Mouse (Mus musculus): ENCODE measurements around the gene Krtap9-1. TPM values are rescaled to one million over a fixed set of nuclear protein-coding genes. Genes with fewer than 3 reads are reported as not detected.

Krtap9-1 gene
- polyA plus RNA-seq, 1 experiment from 2014 or later, result not detected

Other genes with a start within 250 kb of the Krtap9-1 start
- not detected in 2 replicates for gene Krtap4-1, start 245.2 kb upstream of the Krtap9-1 start, polyA plus RNA-seq (2016; fragmentation: Nextera tagmentation; extraction: Ambion mirVana)
- gene Krtap4-2, start 238.3 kb upstream of the Krtap9-1 start, polyA plus RNA-seq (2016; fragmentation: Nextera tagmentation; extraction: Ambion mirVana), result not detected in 2 replicates
- not detected in 2 replicates for gene Krtap4-7, start 229.3 kb upstream of the Krtap9-1 start, polyA plus RNA-seq (2016; fragmentation: Nextera tagmentation; extraction: Ambion mirVana)
- not detected in 2 replicates for gene Gm11555, start 223.2 kb upstream of the Krtap9-1 start, polyA plus RNA-seq (2016; fragmentation: Nextera tagmentation; extraction: Ambion mirVana)
- gene Gm11563, start 214.4 kb upstream of the Krtap9-1 start, polyA plus RNA-seq (2016; fragmentation: Nextera tagmentation; extraction: Ambion mirVana), result not detected in 2 replicates
- not detected in 2 replicates for gene Krtap4-6, start 207.4 kb upstream of the Krtap9-1 start, polyA plus RNA-seq (2016; fragmentation: Nextera tagmentation; extraction: Ambion mirVana)
- gene Gm14190, start 182.6 kb upstream of the Krtap9-1 start, polyA plus RNA-seq (2016; fragmentation: Nextera tagmentation; extraction: Ambion mirVana), result not detected in 2 replicates
- gene Gm14180, start 139.1 kb upstream of the Krtap9-1 start, polyA plus RNA-seq (2016; fragmentation: Nextera tagmentation; extraction: Ambion mirVana), result not detected in 2 replicates
- not detected in 2 replicates for gene Gm11595, start 100.5 kb upstream of the Krtap9-1 start, polyA plus RNA-seq (2016; fragmentation: Nextera tagmentation; extraction: Ambion mirVana)
- gene Krtap4-8, start 92.7 kb upstream of the Krtap9-1 start, polyA plus RNA-seq (2016; fragmentation: Nextera tagmentation; extraction: Ambion mirVana), result not detected in 2 replicates
- gene Krtap4-9, start 88.2 kb upstream of the Krtap9-1 start, polyA plus RNA-seq (2016; fragmentation: Nextera tagmentation; extraction: Ambion mirVana), result not detected in 2 replicates
- not detected in 2 replicates for gene Gm11596, start 79.9 kb upstream of the Krtap9-1 start, polyA plus RNA-seq (2016; fragmentation: Nextera tagmentation; extraction: Ambion mirVana)
- not detected in 2 replicates for gene Gm11569, start 74.5 kb upstream of the Krtap9-1 start, polyA plus RNA-seq (2016; fragmentation: Nextera tagmentation; extraction: Ambion mirVana)
- gene Gm11554, start 68.9 kb upstream of the Krtap9-1 start, polyA plus RNA-seq (2016; fragmentation: Nextera tagmentation; extraction: Ambion mirVana), result not detected in 2 replicates
- gene Krtap4-13, start 63.5 kb upstream of the Krtap9-1 start, polyA plus RNA-seq (2016; fragmentation: Nextera tagmentation; extraction: Ambion mirVana), result not detected in 2 replicates
- gene Gm11564, start 57.7 kb upstream of the Krtap9-1 start, polyA plus RNA-seq (2016; fragmentation: Nextera tagmentation; extraction: Ambion mirVana), result not detected in 2 replicates
- not detected in 2 replicates for gene 2300003K06Rik, start 35.3 kb upstream of the Krtap9-1 start, polyA plus RNA-seq (2016; fragmentation: Nextera tagmentation; extraction: Ambion mirVana)
- gene Krtap4-16, start 21.8 kb upstream of the Krtap9-1 start, polyA plus RNA-seq (2016; fragmentation: Nextera tagmentation; extraction: Ambion mirVana), result not detected in 2 replicates
- gene Gm11568, start 15.5 kb upstream of the Krtap9-1 start, polyA plus RNA-seq (2016; fragmentation: Nextera tagmentation; extraction: Ambion mirVana), result not detected in 2 replicates
- gene Gm11559, start 8.9 kb upstream of the Krtap9-1 start, polyA plus RNA-seq (2016; fragmentation: Nextera tagmentation; extraction: Ambion mirVana), result not detected in 2 replicates
- gene Gm11567, start 5.8 kb downstream of the Krtap9-1 start, polyA plus RNA-seq (2016; fragmentation: Nextera tagmentation; extraction: Ambion mirVana), result not detected in 2 replicates
- gene Krtap31-1, start 34.5 kb downstream of the Krtap9-1 start, polyA plus RNA-seq (2016; fragmentation: Nextera tagmentation; extraction: Ambion mirVana), result not detected in 2 replicates
- not detected in 2 replicates for gene Gm11565, start 41.4 kb downstream of the Krtap9-1 start, polyA plus RNA-seq (2016; fragmentation: Nextera tagmentation; extraction: Ambion mirVana)
- gene Krtap31-2, start 62.9 kb downstream of the Krtap9-1 start, polyA plus RNA-seq (2016; fragmentation: Nextera tagmentation; extraction: Ambion mirVana), result not detected in 2 replicates
- not detected in 2 replicates for gene Krtap9-5, start 75.1 kb downstream of the Krtap9-1 start, polyA plus RNA-seq (2016; fragmentation: Nextera tagmentation; extraction: Ambion mirVana)
- not detected in 2 replicates for gene Krtap29-1, start 105.7 kb downstream of the Krtap9-1 start, polyA plus RNA-seq (2016; fragmentation: Nextera tagmentation; extraction: Ambion mirVana)
- gene Krtap16-1, start 113.2 kb downstream of the Krtap9-1 start, polyA plus RNA-seq (2016; fragmentation: Nextera tagmentation; extraction: Ambion mirVana), result not detected in 2 replicates
- 0.30 TPM in 1 of 2 replicates, not detected in the other for gene Krtap17-1, start 120.6 kb downstream of the Krtap9-1 start, polyA plus RNA-seq (2016; fragmentation: Nextera tagmentation; extraction: Ambion mirVana)
- not detected in 2 replicates for gene Krt33a, start 142.8 kb downstream of the Krtap9-1 start, polyA plus RNA-seq (2016; fragmentation: Nextera tagmentation; extraction: Ambion mirVana)
- not detected in 2 replicates for gene Krt33b, start 156.5 kb downstream of the Krtap9-1 start, polyA plus RNA-seq (2016; fragmentation: Nextera tagmentation; extraction: Ambion mirVana)
- not detected in 2 replicates for gene Krt34, start 168.2 kb downstream of the Krtap9-1 start, polyA plus RNA-seq (2016; fragmentation: Nextera tagmentation; extraction: Ambion mirVana)
- not detected in 2 replicates for gene Krt31, start 177.2 kb downstream of the Krtap9-1 start, polyA plus RNA-seq (2016; fragmentation: Nextera tagmentation; extraction: Ambion mirVana)
- not detected in 2 replicates for gene Krt32, start 214.8 kb downstream of the Krtap9-1 start, polyA plus RNA-seq (2016; fragmentation: Nextera tagmentation; extraction: Ambion mirVana)
- not detected in 2 replicates for gene Krt35, start 222.9 kb downstream of the Krtap9-1 start, polyA plus RNA-seq (2016; fragmentation: Nextera tagmentation; extraction: Ambion mirVana)
- gene Krt36, start 232.2 kb downstream of the Krtap9-1 start, polyA plus RNA-seq (2016; fragmentation: Nextera tagmentation; extraction: Ambion mirVana), result 0.08 TPM in 1 of 2 replicates, not detected in the other
- gene Krt13, start 248.2 kb downstream of the Krtap9-1 start, polyA plus RNA-seq (2016; fragmentation: Nextera tagmentation; extraction: Ambion mirVana), result 0.10 TPM in 1 of 2 replicates, not detected in the other